Mouse (Mus musculus): ENCODE measurements around the gene Cotl1. TPM values are rescaled to one million over a fixed set of nuclear protein-coding genes. Genes with fewer than 3 reads are reported as not detected.
A peak's percentile ranks its signal among the peaks of the same experiment; 100 is the strongest.
"Not testable (repeated sequence)": the region's sequence is repeated elsewhere in the genome, so short reads cannot be mapped to it uniquely, and the experiment has no call there.

Cotl1 gene
- 348 and 428 TPM in 2 replicates for total RNA-seq (2017)

GRCm38 (mm10) chr8:119840275-119840808 lies at the start of gene Cotl1:
TSS of gene Cotl1 (minus strand) at chr8:119840544.
- ATAC-seq (ENCODE audit: extremely low read depth, insufficient number of reproducible peaks, low FRiP score, poor library complexity, severe bottlenecking): peak; percentile 79

- ATAC-seq (ENCODE audit: extremely low read depth, insufficient number of reproducible peaks, low FRiP score, poor library complexity, severe bottlenecking): no peak
Observed at GRCm38 (mm10) chr8:119888012-119888411, 47.7 kb upstream of the Cotl1 start.

GRCm38 (mm10) chr8:119887130-119887529 lies 46.8 kb upstream of the Cotl1 start:
- 0 out of 2 replicates have a peak, but pooled peaks have one; percentile 36 for ATAC-seq (ENCODE audit: extremely low read depth, insufficient number of reproducible peaks, low FRiP score, poor library complexity, severe bottlenecking)

- no peak for ATAC-seq (ENCODE audit: extremely low read depth, insufficient number of reproducible peaks, low FRiP score, poor library complexity, severe bottlenecking)
Observed at GRCm38 (mm10) chr8:119885612-119886011, 45.3 kb upstream of the Cotl1 start.

- no peak for ATAC-seq (ENCODE audit: extremely low read depth, insufficient number of reproducible peaks, low FRiP score, poor library complexity, severe bottlenecking)
Observed at GRCm38 (mm10) chr8:119883281-119883680, 42.9 kb upstream of the Cotl1 start.

GRCm38 (mm10) chr8:119881917-119882316 lies 41.6 kb upstream of the Cotl1 start:
- ATAC-seq (ENCODE audit: extremely low read depth, insufficient number of reproducible peaks, low FRiP score, poor library complexity, severe bottlenecking): no peak

GRCm38 (mm10) chr8:119881301-119881700 lies 41.0 kb upstream of the Cotl1 start:
- no peak for ATAC-seq (ENCODE audit: extremely low read depth, insufficient number of reproducible peaks, low FRiP score, poor library complexity, severe bottlenecking)

GRCm38 (mm10) chr8:119873181-119873580 lies 32.8 kb upstream of the Cotl1 start:
- ATAC-seq (ENCODE audit: extremely low read depth, insufficient number of reproducible peaks, low FRiP score, poor library complexity, severe bottlenecking): no peak

GRCm38 (mm10) chr8:119869616-119870015 lies 29.3 kb upstream of the Cotl1 start:
- ATAC-seq (ENCODE audit: extremely low read depth, insufficient number of reproducible peaks, low FRiP score, poor library complexity, severe bottlenecking): no peak

- ATAC-seq (ENCODE audit: extremely low read depth, insufficient number of reproducible peaks, low FRiP score, poor library complexity, severe bottlenecking): no peak
Observed at GRCm38 (mm10) chr8:119862749-119863148, 22.4 kb upstream of the Cotl1 start.

- ATAC-seq (ENCODE audit: extremely low read depth, insufficient number of reproducible peaks, low FRiP score, poor library complexity, severe bottlenecking): no peak
Observed at GRCm38 (mm10) chr8:119862390-119862734, 22.0 kb upstream of the Cotl1 start.

- peak; percentile 96 for ATAC-seq (ENCODE audit: extremely low read depth, insufficient number of reproducible peaks, low FRiP score, poor library complexity, severe bottlenecking)
Observed at GRCm38 (mm10) chr8:119861706-119862389, 21.5 kb upstream of the Cotl1 start, which contains the start of gene Klhl36. TSS of gene Klhl36 (plus strand) at chr8:119862266.

- ATAC-seq (ENCODE audit: extremely low read depth, insufficient number of reproducible peaks, low FRiP score, poor library complexity, severe bottlenecking): peak; percentile 65
Observed at GRCm38 (mm10) chr8:119857767-119858166, 17.4 kb upstream of the Cotl1 start.

GRCm38 (mm10) chr8:119855656-119856055 lies 15.3 kb upstream of the Cotl1 start:
- ATAC-seq (ENCODE audit: extremely low read depth, insufficient number of reproducible peaks, low FRiP score, poor library complexity, severe bottlenecking): no peak

GRCm38 (mm10) chr8:119854035-119854434 lies 13.7 kb upstream of the Cotl1 start:
- ATAC-seq (ENCODE audit: extremely low read depth, insufficient number of reproducible peaks, low FRiP score, poor library complexity, severe bottlenecking): no peak

- no peak for ATAC-seq (ENCODE audit: extremely low read depth, insufficient number of reproducible peaks, low FRiP score, poor library complexity, severe bottlenecking)
Observed at GRCm38 (mm10) chr8:119853521-119853920, 13.2 kb upstream of the Cotl1 start.

GRCm38 (mm10) chr8:119847232-119847922 lies 7.0 kb upstream of the Cotl1 start:
- no peak for ATAC-seq (ENCODE audit: extremely low read depth, insufficient number of reproducible peaks, low FRiP score, poor library complexity, severe bottlenecking)

- ATAC-seq (ENCODE audit: extremely low read depth, insufficient number of reproducible peaks, low FRiP score, poor library complexity, severe bottlenecking): not testable (repeated sequence)
Observed at GRCm38 (mm10) chr8:119845741-119846140, 5.4 kb upstream of the Cotl1 start.

- ATAC-seq (ENCODE audit: extremely low read depth, insufficient number of reproducible peaks, low FRiP score, poor library complexity, severe bottlenecking): no peak
Observed at GRCm38 (mm10) chr8:119844577-119844976, 4.2 kb upstream of the Cotl1 start.

GRCm38 (mm10) chr8:119843444-119843843 lies 3.1 kb upstream of the Cotl1 start:
- peak; percentile 61; the same call in 1 of the 2 replicates for ATAC-seq (ENCODE audit: extremely low read depth, insufficient number of reproducible peaks, low FRiP score, poor library complexity, severe bottlenecking)

Data from neutrophil, adult 5-6 weeks (primary cell).